Comparison of ENCODE assay signal across 17 mouse cellular contexts in genomic region chr8:125971336-125971735, GRCm38 (mm10). TPM values are rescaled to one million over a fixed set of nuclear protein-coding genes. Genes with fewer than 3 reads are reported as not detected.
DNase-seq lines count a peak whose midpoint lies in the region; ATAC-seq lines count a peak whose summit lies in the region.
"Had no signal": no experiment of that assay in that cellular context is flagged by ENCODE, and none has a peak within 500 bp of the region (broad histone marks: within the 10 kb centered on the region; RNA-seq: fewer than 3 reads in every experiment).

No protein-coding gene starts in this region.

- no peak overlapping the region for H3K9ac ChIP-seq in lung, embryonic 16.5 days (ENCODE audit: low read length)
- H3K9ac ChIP-seq: embryonic facial prominence, embryonic 12.5 days; heart, embryonic 12.5 days; liver, embryonic 12.5 days; midbrain, embryonic 13.5 days had no signal

- no peaks in the 10 kb centered on the region for H3K36me3 ChIP-seq in lung, embryonic 16.5 days (ENCODE audit: control insufficient read depth, insufficient read depth, low read length)
- H3K36me3 ChIP-seq: embryonic facial prominence, embryonic 12.5 days; heart, embryonic 12.5 days; liver, embryonic 12.5 days; midbrain, embryonic 13.5 days had no signal

- H3K27me3 ChIP-seq in lung, embryonic 16.5 days (ENCODE audit: control insufficient read depth, insufficient read depth, low read depth, low read length): no peaks in the 10 kb centered on the region
- H3K27me3 ChIP-seq: embryonic facial prominence, embryonic 12.5 days; midbrain, embryonic 13.5 days; Patski had no signal

- no peak overlapping the region for H3K4me2 ChIP-seq in lung, embryonic 16.5 days (ENCODE audit: low read depth, low read length)
- H3K4me2 ChIP-seq: embryonic facial prominence, embryonic 12.5 days; heart, embryonic 12.5 days; liver, embryonic 12.5 days; midbrain, embryonic 13.5 days had no signal

- WGBS in lung, embryonic 16.5 days: 28% methylated on average over 3 of the region's 3 CpGs

- ATAC-seq in lung, embryonic 16.5 days (ENCODE audit: low read depth): peak; percentile 61; the same call in 1 of the 2 replicates
- ATAC-seq: liver, embryonic 12.5 days; midbrain, embryonic 13.5 days; Patski had no signal

- 0 out of 2 replicates have a peak, but pooled peaks cover 3% of the 10 kb centered on the region for H3K9me3 ChIP-seq in lung, embryonic 16.5 days (ENCODE audit: control insufficient read depth, low read length)
- H3K9me3 ChIP-seq: embryonic facial prominence, embryonic 12.5 days; liver, embryonic 12.5 days; midbrain, embryonic 13.5 days had no signal

- H3K4me1 ChIP-seq in lung, embryonic 16.5 days (replicated peaks; ENCODE audit: control insufficient read depth, insufficient read depth, low read length): no peaks in the 10 kb centered on the region
- H3K4me1 ChIP-seq: embryonic facial prominence, embryonic 12.5 days; heart, embryonic 12.5 days; liver, embryonic 12.5 days; midbrain, embryonic 13.5 days had no signal

- no peak overlapping the region for H3K27ac ChIP-seq in lung, embryonic 16.5 days (ENCODE audit: low read length)
- H3K27ac ChIP-seq: embryonic facial prominence, embryonic 12.5 days; liver, embryonic 12.5 days; midbrain, embryonic 13.5 days had no signal

- DNase-seq in kidney, postnatal 4 days: peak; percentile 27 to 44
- no peak for DNase-seq in kidney, postnatal 10 days
- no peak for DNase-seq in lung, adult 18-20 months
- peak; percentile 84 to 86 for DNase-seq in frontal cortex, adult 2 months (ENCODE audit: extremely low spot score in 1 of 2, low spot score in 1 of 2)
- peak; percentile 72 for DNase-seq in right cerebral cortex, postnatal 25 days
- DNase-seq in thymus, postnatal 36 days: no peak
- DNase-seq: cerebellum, adult 11-12 months; heart, postnatal 36 days; kidney, adult 8-10 months; lung, postnatal 36 days; thymus, postnatal 25 days had no signal

- no peak overlapping the region for H3K4me3 ChIP-seq in lung, embryonic 16.5 days (ENCODE audit: low read length)
- H3K4me3 ChIP-seq: embryonic facial prominence, embryonic 12.5 days; heart, embryonic 12.5 days; liver, embryonic 12.5 days; midbrain, embryonic 13.5 days had no signal

RNA-seq across cellular contexts. Expression of gene Kcnk1, which starts 23.6 kb away (rescaled TPM):
- polyA plus RNA-seq in lung, embryonic 16.5 days (2015; fragmentation: Nextera tagmentation; extraction: Ambion mirVana): 55.9 and 59.0 TPM in 2 replicates
- 85.7 and 90.1 TPM in 2 replicates for polyA plus RNA-seq in frontal cortex, adult 2 months (2012; rRNA removed)

Comparison
In these comparisons a context has a peak if more than half of its experiments do, and no peak if none do; other contexts are left out.
1. DNase-seq: peak in kidney, postnatal 4 days (2 of 2), frontal cortex, adult 2 months (2 of 2) and right cerebral cortex, postnatal 25 days (single experiment); none in kidney, postnatal 10 days (single experiment), lung, adult 18-20 months (0 of 2) and thymus, postnatal 36 days (0 of 2).